Mouse (Mus musculus) kidney, postnatal 36 days (tissue): ENCODE data around the gene Ahr.
A peak's percentile ranks its signal among the peaks of the same experiment; 100 is the strongest.

ENCODE experiments used
- DNase-seq, 2 experiments: peaks; one replicate each; pipeline ENCODE4 v3.0.0; 2021 to 2022; ENCODE audit warnings: mixed read lengths in 2 of 2

The Ahr gene

DNA sequence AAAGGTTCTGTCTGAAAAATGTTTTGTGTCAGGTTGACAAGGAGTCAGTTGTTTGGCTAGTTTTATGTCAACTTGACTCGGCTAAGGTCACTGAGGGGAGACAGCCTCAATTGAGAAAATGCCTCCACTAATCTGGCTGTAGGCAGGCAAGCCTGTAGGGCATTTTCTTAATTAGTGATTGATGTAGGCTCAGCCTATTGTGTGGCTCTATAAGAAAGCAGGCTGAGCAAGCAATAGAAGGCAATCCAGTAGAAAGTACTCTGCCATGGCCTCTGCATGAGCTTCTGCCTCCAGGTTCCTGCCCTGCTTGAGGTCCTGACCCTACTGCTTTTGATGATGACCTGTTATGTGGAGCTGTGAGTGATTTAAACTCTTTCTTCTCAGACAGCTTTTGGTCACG, 33.4 kb downstream of the Ahr start:
- DNase-seq = no peak

DNA sequence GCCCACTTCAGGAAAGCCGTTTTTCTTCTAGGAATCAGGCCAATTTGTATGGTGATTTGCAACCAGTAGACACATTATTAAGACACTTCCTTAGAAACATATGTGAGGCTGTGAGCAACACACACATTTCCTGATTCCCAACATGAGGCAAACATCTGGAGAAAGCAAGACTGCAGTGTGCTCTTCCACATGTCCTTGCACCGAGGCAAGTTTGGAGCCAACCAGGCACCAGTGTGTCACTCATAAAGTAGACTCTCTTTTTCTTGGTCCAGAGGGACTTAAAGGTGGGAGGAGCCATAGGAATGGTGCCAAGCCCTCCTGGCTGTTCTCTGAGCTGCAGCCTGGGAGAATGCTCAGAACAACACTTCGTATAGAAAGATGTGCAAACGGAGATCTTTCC, 39.6 kb downstream of the Ahr start:
- DNase-seq = no peak

DNA sequence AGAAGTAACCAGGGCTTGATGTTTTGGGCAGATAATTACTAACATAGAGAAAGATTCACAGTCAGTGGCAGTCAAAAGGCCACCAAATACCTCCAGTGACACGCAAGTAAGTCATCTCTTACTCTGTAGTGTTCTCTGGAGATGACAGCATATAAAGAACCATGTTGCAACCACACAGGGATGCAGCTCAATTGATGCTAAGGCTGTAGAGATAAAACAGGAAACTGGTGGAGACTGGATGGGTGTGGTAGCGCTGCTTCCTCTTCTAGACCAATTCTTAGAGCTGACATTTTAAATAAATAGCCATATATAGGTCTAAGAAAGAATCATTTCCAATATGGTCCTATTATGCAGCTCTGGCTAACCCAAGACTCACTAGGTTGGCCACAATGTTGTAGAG, 54.1 kb downstream of the Ahr start:
- no peak for DNase-seq

- DNase-seq = no peak
These were observed 55.9 kb downstream of the Ahr start for GRCm38 (mm10) chr12:35478906-35479305.

DNA sequence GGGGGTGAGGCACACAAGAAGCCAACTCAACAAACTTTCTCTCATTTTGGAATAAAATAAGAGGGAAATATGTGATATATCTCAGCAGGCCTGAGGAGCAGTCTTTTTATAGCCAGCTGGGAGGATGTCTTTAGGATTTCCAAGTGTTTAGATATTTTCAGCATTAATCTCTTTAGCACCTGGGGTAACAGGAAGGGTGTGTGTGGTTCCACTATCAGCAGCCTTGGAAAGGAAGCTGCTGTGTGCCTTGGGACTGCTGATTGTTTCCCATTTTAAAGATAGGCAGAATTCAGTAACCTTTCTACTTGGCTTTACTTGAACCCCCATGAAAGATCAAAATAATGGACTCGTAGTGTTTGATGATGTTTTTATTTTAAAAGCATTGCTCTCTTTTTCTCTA, 71.4 kb downstream of the Ahr start:
- peak; percentile 5 to 29 for DNase-seq

DNA sequence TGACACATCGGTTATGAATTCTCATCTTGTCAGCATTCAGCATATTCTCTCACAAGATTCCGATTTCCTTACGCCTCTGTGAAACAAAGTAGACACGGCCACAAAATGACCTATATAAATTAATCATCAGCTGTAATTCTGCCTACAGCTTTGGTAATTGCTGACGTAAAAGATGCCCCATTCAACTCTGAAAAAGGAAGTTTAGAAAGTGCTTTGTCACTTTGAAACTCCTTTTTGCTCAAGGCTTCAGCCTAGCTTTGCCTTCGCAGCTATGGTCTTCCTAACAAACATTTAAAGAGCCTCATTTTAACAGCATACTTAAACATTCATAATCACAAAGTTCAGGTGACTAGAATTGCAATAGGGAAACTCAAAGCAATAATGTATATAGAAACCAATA, 72.2 kb downstream of the Ahr start:
- DNase-seq = no peak

GRCm38 (mm10) chr12:35459662-35460061, 75.2 kb downstream of the Ahr start:
- DNase-seq = peak; percentile 2 to 25
